Mouse (Mus musculus): Measurements from ENCODE around the gene Hvcn1. TPM values are rescaled to one million over a fixed set of nuclear protein-coding genes. Genes with fewer than 3 reads are reported as not detected.

Gene Hvcn1
- total RNA-seq, 2 experiments from 2014 or later, result 0.37 to 0.77 TPM

GRCm38 (mm10) chr5:122233077-122233581 lies 26.5 kb downstream of the Hvcn1 start:
- DNase-seq, result no peak
- intact Hi-C loops (cut with DNase I), result no loop called here

- DNase-seq, result peak in 1 of 2 experiments; percentile 24
- intact Hi-C loops (cut with DNase I), result no loop called here
These were observed 27.1 kb downstream of the Hvcn1 start for GRCm38 (mm10) chr5:122233695-122234094.

DNA sequence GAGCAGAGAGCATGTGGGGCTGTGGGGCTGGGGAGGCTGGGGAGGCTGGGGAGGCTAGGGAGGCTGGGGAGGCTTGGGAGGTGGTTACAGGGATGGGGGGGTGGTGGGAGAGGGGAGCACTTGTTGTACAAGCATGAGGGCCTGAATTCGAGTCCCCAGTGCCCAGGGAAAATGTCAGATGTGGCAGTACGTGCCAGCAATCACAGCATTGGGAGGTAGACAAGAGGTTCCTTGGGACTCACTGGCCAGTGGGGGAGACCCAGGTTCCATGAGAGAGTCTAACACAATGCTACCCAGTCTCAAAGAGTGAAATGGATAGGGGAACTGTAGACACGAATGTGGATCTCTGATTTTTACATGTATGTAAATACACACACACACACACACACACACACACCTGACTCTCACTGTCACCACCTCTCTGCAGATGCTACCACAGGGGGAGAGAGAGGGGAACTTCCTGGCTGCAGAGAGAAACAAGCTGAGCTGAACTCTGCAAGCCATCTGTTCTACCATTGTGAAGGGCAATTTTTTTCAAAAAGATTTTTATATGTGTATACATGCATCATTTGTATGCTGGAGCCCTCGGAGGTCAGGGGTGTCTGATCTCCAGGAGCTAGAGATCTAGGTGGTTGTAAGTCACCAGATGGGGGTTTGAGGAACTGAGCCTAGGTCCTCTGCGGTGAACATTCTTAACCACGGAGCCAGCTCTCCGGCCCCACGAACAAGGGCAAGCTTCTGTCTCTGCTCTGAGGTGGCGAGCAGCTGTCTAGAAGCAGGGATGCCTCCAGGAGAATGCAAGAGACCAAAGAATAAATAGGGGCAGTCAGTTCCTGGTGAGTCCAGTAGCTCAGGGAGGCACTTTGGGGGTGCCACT lies 28.0 kb downstream of the Hvcn1 start:
- intact Hi-C loops (cut with DNase I), result no loop called here
- no peak for DNase-seq

DNA sequence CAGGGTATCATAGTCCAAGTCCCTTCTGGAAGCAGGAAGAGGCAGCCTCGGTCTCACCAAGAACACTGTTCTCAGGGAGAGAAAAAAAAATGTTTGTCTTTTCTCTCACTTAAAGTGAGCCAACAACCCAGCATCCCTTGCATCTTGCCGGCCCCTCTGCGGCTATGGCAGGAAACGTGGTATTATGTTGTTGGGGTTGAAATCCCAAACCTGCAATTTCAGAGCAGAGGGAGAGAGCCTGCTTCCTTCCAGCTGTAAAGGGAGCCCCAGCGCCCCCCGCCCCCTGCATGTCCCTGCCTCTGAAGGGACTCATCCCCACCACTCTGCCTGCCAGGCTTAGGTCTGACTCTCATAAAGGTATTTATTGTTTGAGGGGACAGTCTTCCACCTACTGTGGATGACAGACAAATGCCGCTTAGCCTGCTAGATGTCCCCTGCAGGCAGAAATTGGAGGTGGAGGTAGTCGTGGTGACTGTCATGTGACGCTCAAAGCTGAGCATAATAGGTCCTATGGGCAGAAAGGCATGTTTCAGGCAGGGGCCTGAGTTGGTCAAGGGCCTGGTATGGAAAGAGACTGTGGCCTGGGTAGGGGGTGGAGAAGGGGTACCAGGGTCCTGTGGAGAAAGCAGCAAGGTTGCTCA lies 28.7 kb downstream of the Hvcn1 start:
- DNase-seq, result no peak
- intact Hi-C loops (cut with DNase I), result no loop called here

GRCm38 (mm10) chr5:122237200-122237599 lies 30.6 kb downstream of the Hvcn1 start:
- no peak for DNase-seq
- intact Hi-C loops (cut with DNase I), result no loop called here

DNA sequence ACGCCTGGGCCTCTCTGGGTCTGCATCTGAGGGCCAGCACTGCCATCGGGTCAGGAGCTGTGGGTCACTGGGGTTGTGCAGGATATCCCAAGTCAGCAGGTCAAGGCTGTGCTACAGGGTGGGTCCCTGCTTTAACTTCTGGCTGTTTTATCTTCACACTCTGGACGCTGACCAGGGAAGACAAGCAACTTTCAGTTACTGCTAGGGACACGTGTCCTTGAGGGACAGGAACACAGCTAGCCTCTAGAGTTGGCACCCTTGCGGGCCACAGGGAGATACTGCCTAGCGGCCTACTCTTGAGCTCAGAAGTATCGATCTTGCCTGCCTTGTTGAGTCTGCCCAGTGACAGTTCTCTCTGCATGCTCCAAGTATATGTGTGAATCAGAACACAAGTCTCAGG lies 33.0 kb downstream of the Hvcn1 start:
- intact Hi-C loops (cut with DNase I), result no loop called here
- DNase-seq, result no peak

- DNase-seq, result no peak
- intact Hi-C loops (cut with DNase I), result no loop called here
These were observed 33.9 kb downstream of the Hvcn1 start for GRCm38 (mm10) chr5:122240521-122240920.

DNA sequence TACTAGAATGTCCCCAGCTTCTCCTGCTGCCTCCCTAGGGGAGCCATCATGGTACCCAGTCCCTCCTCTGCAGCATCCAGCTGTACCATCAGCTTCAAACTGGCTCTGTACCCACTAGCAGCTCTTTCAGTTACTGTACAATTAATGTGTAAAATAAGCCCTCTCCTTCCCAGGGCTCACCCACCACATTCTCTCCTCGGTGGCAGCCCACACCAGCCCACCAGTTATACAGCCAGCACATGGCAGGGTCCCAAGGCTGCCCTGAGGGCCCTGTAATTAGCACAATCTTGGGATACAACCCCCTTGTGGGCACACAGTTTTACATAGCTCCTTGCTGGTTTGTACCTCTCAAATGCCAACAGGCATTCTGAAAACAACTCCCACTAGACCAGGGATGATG lies 34.4 kb downstream of the Hvcn1 start:
- intact Hi-C loops (cut with DNase I), result no loop called here

DNA sequence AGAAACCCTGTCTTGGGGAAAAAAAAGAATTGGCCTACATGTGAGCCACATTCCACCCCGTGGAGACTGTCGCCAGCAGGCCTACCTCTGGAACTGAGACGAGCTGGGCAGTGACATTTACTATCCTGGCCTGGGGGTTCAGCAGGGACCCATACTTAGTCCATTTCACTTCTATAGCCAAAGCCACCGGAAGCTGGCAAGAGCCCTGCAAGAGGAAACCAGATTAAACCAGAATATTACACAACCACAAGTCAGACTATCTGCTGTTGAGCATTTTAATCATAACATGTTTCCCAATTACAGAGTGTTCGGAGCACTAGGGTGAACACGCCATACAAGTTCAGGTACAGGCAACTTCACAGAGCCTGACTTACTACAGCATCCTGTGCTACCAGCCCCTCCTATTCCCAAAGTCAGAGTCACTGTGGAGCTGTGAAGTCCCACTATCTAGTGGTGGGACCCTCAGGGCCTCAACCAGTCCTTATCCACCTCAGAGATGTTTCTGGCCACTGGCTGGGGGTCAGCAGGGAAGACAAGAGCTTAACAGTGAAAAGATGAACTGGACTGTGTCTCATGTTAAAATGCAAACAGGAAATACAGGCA lies 36.0 kb downstream of the Hvcn1 start:
- no peak for DNase-seq

More for the DNA sequence above, 34.4 kb downstream of the Hvcn1 start:
- DNase-seq, result no peak

GRCm38 (mm10) chr5:122243781-122244523 lies 37.3 kb downstream of the Hvcn1 start:
- intact Hi-C loops (cut with DNase I), result no loop called here
- no peak for DNase-seq

More for the DNA sequence above, 36.0 kb downstream of the Hvcn1 start:
- intact Hi-C loops (cut with DNase I), result no loop called here

GRCm38 (mm10) chr5:122245186-122245585 lies 38.6 kb downstream of the Hvcn1 start:
- DNase-seq, result no peak
- intact Hi-C loops (cut with DNase I), result no loop called here

DNA sequence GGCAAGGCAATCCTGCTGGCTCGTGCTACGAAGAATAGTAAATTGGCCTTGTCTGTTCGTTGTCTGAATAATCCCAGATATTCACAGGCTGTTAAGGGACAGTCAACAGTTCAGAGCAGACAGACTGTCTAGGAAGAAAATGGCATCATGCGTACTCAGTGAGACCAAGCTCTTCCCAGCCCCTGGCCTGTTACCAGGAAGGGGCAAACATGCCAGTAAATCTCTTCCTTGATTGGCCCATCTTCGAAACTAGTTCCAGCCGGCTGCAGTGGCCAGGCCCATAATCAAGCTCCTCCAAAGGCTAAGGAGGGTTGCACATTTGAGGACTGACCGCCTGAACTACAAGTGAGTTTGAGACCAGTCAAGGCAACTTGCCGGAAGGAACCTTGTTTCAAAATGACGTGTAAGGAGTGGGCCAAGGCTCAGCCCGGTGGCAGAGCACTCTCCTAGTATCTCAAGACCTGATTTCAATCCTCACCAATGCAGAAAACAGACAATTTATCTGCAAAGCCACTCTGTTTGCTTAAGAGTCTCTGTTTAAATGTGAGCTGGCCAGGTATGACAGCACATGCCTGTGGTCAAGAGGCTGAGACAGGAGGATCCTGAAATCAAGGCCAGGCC lies 40.1 kb downstream of the Hvcn1 start:
- intact Hi-C loops (cut with DNase I), result no loop called here
- no peak for DNase-seq

- DNase-seq, result no peak
- intact Hi-C loops (cut with DNase I), result no loop called here
These were observed 40.9 kb downstream of the Hvcn1 start for GRCm38 (mm10) chr5:122247529-122247928.

DNA sequence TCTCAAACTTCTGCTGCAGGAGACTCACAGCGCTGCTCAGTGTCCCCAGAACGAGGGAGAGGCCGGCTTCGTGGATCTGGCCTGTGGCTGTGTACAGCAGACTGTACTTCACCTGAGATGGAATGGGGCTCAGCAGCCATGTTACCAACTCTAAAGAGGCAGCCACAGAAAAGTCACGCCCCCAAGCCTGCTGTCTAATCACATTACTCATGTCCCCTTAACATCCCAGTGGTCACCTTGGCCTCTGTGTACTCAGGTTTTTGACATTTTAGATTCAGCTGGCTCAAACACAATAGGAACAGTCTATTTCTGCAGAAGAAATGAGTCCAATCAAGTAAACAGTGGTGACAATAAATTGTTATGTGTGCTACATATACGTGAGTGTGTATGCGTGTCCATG lies 41.3 kb downstream of the Hvcn1 start:
- intact Hi-C loops (cut with DNase I), result no loop called here
- DNase-seq, result no peak

DNA sequence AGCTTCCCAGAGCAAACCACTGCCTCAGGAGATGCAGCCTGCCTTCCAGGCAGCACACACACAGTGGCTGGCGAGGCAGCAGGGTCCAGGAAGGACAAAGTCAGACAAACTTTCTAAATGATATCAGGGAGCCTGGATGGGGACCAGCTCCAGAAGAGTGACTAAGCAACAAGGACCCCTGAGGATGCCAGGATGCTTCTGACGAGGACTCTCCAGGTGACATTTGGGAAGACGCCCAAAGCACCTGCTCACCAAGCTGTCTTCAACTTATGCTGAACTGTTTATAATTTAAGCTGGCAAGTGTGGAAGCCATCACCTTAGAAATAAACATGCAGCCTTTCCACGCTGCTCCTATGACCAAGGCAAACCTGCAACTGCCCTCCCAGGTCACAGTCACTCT lies 42.7 kb downstream of the Hvcn1 start:
- intact Hi-C loops (cut with DNase I), result no loop called here
- DNase-seq, result no peak

DNA sequence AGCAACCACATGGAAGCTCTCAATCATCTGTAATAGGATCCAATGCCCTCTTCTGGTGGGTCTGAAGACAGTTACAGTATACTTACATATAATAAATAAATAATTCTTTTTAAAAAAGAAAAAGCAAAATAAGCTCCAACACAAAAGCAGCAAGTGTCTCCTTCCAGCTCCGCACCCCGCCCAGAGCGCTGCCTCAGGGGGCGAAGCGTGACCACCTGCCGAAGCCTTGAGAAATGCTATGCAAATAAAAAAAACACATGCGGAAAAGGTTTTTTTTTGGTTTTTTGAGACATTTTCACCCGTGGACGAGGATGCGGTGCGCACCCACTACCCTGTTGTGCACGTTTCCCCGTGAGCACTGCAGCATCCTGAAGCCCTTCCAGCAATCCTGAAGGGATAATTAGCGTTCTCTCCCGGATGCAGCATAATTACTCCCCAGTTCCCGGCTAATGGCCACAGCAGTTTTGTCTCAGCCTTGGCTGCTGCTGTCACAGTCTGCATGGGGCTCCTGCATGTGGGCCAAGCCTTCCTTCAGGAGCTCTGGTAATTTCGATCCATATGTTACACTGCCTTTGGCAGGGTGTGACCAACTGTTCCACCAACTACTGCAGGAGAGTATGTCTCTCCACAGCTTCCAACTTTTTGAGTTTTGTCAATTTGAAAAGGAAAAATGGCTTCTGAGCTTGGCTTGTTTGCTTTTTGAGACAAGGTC lies 45.4 kb downstream of the Hvcn1 start:
- no peak for DNase-seq
- intact Hi-C loops (cut with DNase I), result no loop called here

- intact Hi-C loops (cut with DNase I), result loop anchor here (5.0 kb wide), 1 partner anchor 131 kb away; no protein-coding TSS in a partner anchor
- DNase-seq, result no peak
These were observed 51.6 kb downstream of the Hvcn1 start for GRCm38 (mm10) chr5:122258027-122258741.

GRCm38 (mm10) chr5:122262104-122262503 lies 55.5 kb downstream of the Hvcn1 start:
- DNase-seq, result no peak
- intact Hi-C loops (cut with DNase I), result no loop called here
